Mouse (Mus musculus) megakaryocyte, embryonic 14.5 days (primary cell): ENCODE data around the gene Pigl.

Experiments
- FLI1 ChIP-seq: IDR thresholded peaks from 2 replicates; pipeline ENCODE4 v1.6.1; 2012; ENCODE audit warnings: low read length, inconsistent platforms, mixed read lengths
- GATA1 ChIP-seq: IDR thresholded peaks from 3 replicates; pipeline ENCODE4 v1.6.1; 2012; ENCODE audit warnings: mixed read lengths, low read length, inconsistent platforms, borderline replicate concordance

GRCm38 (mm10) chr11:62551226-62552119 is 93.2 kb downstream of the Pigl start:
- TF ChIP-seq GATA1 (no peak), FLI1 (no peak)
